Mouse (Mus musculus): Measurements from ENCODE around the gene Olfr467.
"Not testable (repeated sequence)": the region's sequence is repeated elsewhere in the genome, so short reads cannot be mapped to it uniquely, and the experiment has no call there.

Gene Olfr467

GRCm38 (mm10) chr7:107811963-107812362, at the start of gene Olfr467:
TSS of gene Olfr467 (plus strand) at chr7:107812263.
- no peak for DNase-seq (ENCODE audit: low spot score in 2 of 2)

- DNase-seq (ENCODE audit: low spot score in 2 of 2) = no peak
These were observed 41.3 kb upstream of the Olfr467 start for GRCm38 (mm10) chr7:107770812-107771211.

- no peak for DNase-seq (ENCODE audit: low spot score in 2 of 2)
These were observed 33.8 kb upstream of the Olfr467 start for GRCm38 (mm10) chr7:107778216-107778615.

GRCm38 (mm10) chr7:107779611-107780010, 32.5 kb upstream of the Olfr467 start:
- no peak for DNase-seq (ENCODE audit: low spot score in 2 of 2)

GRCm38 (mm10) chr7:107787977-107788620, 24.0 kb upstream of the Olfr467 start:
- no peak for DNase-seq (ENCODE audit: low spot score in 2 of 2)

- no peak for DNase-seq (ENCODE audit: low spot score in 2 of 2)
These were observed 15.6 kb upstream of the Olfr467 start for GRCm38 (mm10) chr7:107796500-107796899.

- DNase-seq (ENCODE audit: low spot score in 2 of 2) = no peak
These were observed 11.0 kb upstream of the Olfr467 start, which contains the start of gene Ovch2 for GRCm38 (mm10) chr7:107801108-107801507. TSS of gene Ovch2 (minus strand) at chr7:107801208.

- DNase-seq (ENCODE audit: low spot score in 2 of 2) = no peak
These were observed 9.9 kb upstream of the Olfr467 start for GRCm38 (mm10) chr7:107802138-107802537.

- no peak for DNase-seq (ENCODE audit: low spot score in 2 of 2)
These were observed 7.4 kb downstream of the Olfr467 start for GRCm38 (mm10) chr7:107819442-107819841.

- DNase-seq (ENCODE audit: low spot score in 2 of 2) = not testable (repeated sequence)
These were observed 11.8 kb downstream of the Olfr467 start for GRCm38 (mm10) chr7:107823867-107824266.

- not testable (repeated sequence) for DNase-seq (ENCODE audit: low spot score in 2 of 2)
These were observed 13.4 kb downstream of the Olfr467 start, which contains the start of gene Olfr469 for GRCm38 (mm10) chr7:107825441-107825840. TSS of gene Olfr469 (minus strand) at chr7:107825541.

- no peak for DNase-seq (ENCODE audit: low spot score in 2 of 2)
These were observed 29.7 kb downstream of the Olfr467 start for GRCm38 (mm10) chr7:107841719-107842118.

GRCm38 (mm10) chr7:107847390-107847789, 35.3 kb downstream of the Olfr467 start, which contains the start of gene Olfr470:
TSS of gene Olfr470 (minus strand) at chr7:107847490.
- DNase-seq (ENCODE audit: low spot score in 2 of 2) = not testable (repeated sequence)

All from natural killer cell, adult 2 months (primary cell).